Mouse (Mus musculus): ENCODE results near the gene Prkcb. TPM values are rescaled to one million over a fixed set of nuclear protein-coding genes. Genes with fewer than 3 reads are reported as not detected.

The Prkcb gene
- polyA plus RNA-seq, 1 experiment = 2.3 TPM

- H3K9ac ChIP-seq (ENCODE audit: low read depth, poor library complexity, severe bottlenecking) = no peak overlapping the region
- H3K27me3 ChIP-seq (ENCODE audit: control insufficient read depth, insufficient read depth, low read length, poor library complexity, severe bottlenecking) = no peaks in the 10 kb centered on the region
- H3K36me3 ChIP-seq (ENCODE audit: control insufficient read depth, insufficient read depth, low read length, poor library complexity, severe bottlenecking) = no peaks in the 10 kb centered on the region
- H3K4me3 ChIP-seq (ENCODE audit: low read depth, low read length) = no peak overlapping the region
- no peaks in the 10 kb centered on the region for H3K9me3 ChIP-seq (replicated peaks; ENCODE audit: control insufficient read depth, insufficient read depth, low read length, poor library complexity, severe bottlenecking)
- H3K27ac ChIP-seq (ENCODE audit: insufficient read depth, low read length) = no peak overlapping the region
- TF ChIP-seq EP300 (IDR thresholded peaks at IDR 0.05; ENCODE audit: insufficient read depth, low read depth, low read length) = no peak
- no peak for TF ChIP-seq POLR2A (IDR thresholded peaks at IDR 0.05; ENCODE audit: insufficient read depth, low read length)
- TF ChIP-seq CTCF (IDR thresholded peaks at IDR 0.05; ENCODE audit: low read depth, low read length) = peak; percentile 71
- no peaks in the 10 kb centered on the region for H3K4me1 ChIP-seq (ENCODE audit: control insufficient read depth, insufficient read depth, low read length)
Observed at GRCm38 (mm10) chr7:122494088-122494487, 205.5 kb downstream of the Prkcb start.

GRCm38 (mm10) chr7:122497516-122497915 is 209.0 kb downstream of the Prkcb start:
- no peak overlapping the region for H3K27ac ChIP-seq (ENCODE audit: insufficient read depth, low read length)
- H3K9ac ChIP-seq (ENCODE audit: low read depth, poor library complexity, severe bottlenecking) = no peak overlapping the region
- H3K4me1 ChIP-seq (ENCODE audit: control insufficient read depth, insufficient read depth, low read length) = no peaks in the 10 kb centered on the region
- no peaks in the 10 kb centered on the region for H3K9me3 ChIP-seq (replicated peaks; ENCODE audit: control insufficient read depth, insufficient read depth, low read length, poor library complexity, severe bottlenecking)
- no peak overlapping the region for H3K4me3 ChIP-seq (ENCODE audit: low read depth, low read length)
- no peaks in the 10 kb centered on the region for H3K36me3 ChIP-seq (ENCODE audit: control insufficient read depth, insufficient read depth, low read length, poor library complexity, severe bottlenecking)
- TF ChIP-seq CTCF (IDR thresholded peaks at IDR 0.05; ENCODE audit: low read depth, low read length) (no peak), EP300 (IDR thresholded peaks at IDR 0.05; ENCODE audit: insufficient read depth, low read depth, low read length) (no peak), POLR2A (IDR thresholded peaks at IDR 0.05; ENCODE audit: insufficient read depth, low read length) (no peak)
- no peaks in the 10 kb centered on the region for H3K27me3 ChIP-seq (ENCODE audit: control insufficient read depth, insufficient read depth, low read length, poor library complexity, severe bottlenecking)

- Histone ChIP-seq H3K4me3 (ENCODE audit: low read depth, low read length) (no peak overlapping the region), H3K27me3 (ENCODE audit: control insufficient read depth, insufficient read depth, low read length, poor library complexity, severe bottlenecking) (no peaks in the 10 kb centered on the region), H3K27ac (ENCODE audit: insufficient read depth, low read length) (no peak overlapping the region), H3K4me1 (ENCODE audit: control insufficient read depth, insufficient read depth, low read length) (no peaks in the 10 kb centered on the region), H3K36me3 (ENCODE audit: control insufficient read depth, insufficient read depth, low read length, poor library complexity, severe bottlenecking) (no peaks in the 10 kb centered on the region), H3K9ac (ENCODE audit: low read depth, poor library complexity, severe bottlenecking) (no peak overlapping the region), H3K9me3 (replicated peaks; ENCODE audit: control insufficient read depth, insufficient read depth, low read length, poor library complexity, severe bottlenecking) (no peaks in the 10 kb centered on the region)
- TF ChIP-seq EP300 (IDR thresholded peaks at IDR 0.05; ENCODE audit: insufficient read depth, low read depth, low read length) = no peak
Observed at GRCm38 (mm10) chr7:122498461-122498860, 209.9 kb downstream of the Prkcb start.

GRCm38 (mm10) chr7:122499743-122500597 is 211.4 kb downstream of the Prkcb start:
- H3K4me1 ChIP-seq (ENCODE audit: control insufficient read depth, insufficient read depth, low read length) = no peaks in the 10 kb centered on the region
- H3K4me3 ChIP-seq (ENCODE audit: low read depth, low read length) = no peak overlapping the region
- no peak overlapping the region for H3K27ac ChIP-seq (ENCODE audit: insufficient read depth, low read length)
- no peaks in the 10 kb centered on the region for H3K27me3 ChIP-seq (ENCODE audit: control insufficient read depth, insufficient read depth, low read length, poor library complexity, severe bottlenecking)
- no peak overlapping the region for H3K9ac ChIP-seq (ENCODE audit: low read depth, poor library complexity, severe bottlenecking)
- no peaks in the 10 kb centered on the region for H3K9me3 ChIP-seq (replicated peaks; ENCODE audit: control insufficient read depth, insufficient read depth, low read length, poor library complexity, severe bottlenecking)
- no peaks in the 10 kb centered on the region for H3K36me3 ChIP-seq (ENCODE audit: control insufficient read depth, insufficient read depth, low read length, poor library complexity, severe bottlenecking)
- TF ChIP-seq CTCF (IDR thresholded peaks at IDR 0.05; ENCODE audit: low read depth, low read length) (no peak), POLR2A (IDR thresholded peaks at IDR 0.05; ENCODE audit: insufficient read depth, low read length) (no peak), EP300 (IDR thresholded peaks at IDR 0.05; ENCODE audit: insufficient read depth, low read depth, low read length) (no peak)

GRCm38 (mm10) chr7:122506467-122506866 is 217.9 kb downstream of the Prkcb start:
- Histone ChIP-seq H3K4me1 (ENCODE audit: control insufficient read depth, insufficient read depth, low read length) (no peaks in the 10 kb centered on the region), H3K36me3 (ENCODE audit: control insufficient read depth, insufficient read depth, low read length, poor library complexity, severe bottlenecking) (no peaks in the 10 kb centered on the region), H3K9ac (ENCODE audit: low read depth, poor library complexity, severe bottlenecking) (no peak overlapping the region), H3K27me3 (ENCODE audit: control insufficient read depth, insufficient read depth, low read length, poor library complexity, severe bottlenecking) (no peaks in the 10 kb centered on the region), H3K27ac (ENCODE audit: insufficient read depth, low read length) (no peak overlapping the region), H3K9me3 (replicated peaks; ENCODE audit: control insufficient read depth, insufficient read depth, low read length, poor library complexity, severe bottlenecking) (no peaks in the 10 kb centered on the region), H3K4me3 (ENCODE audit: low read depth, low read length) (no peak overlapping the region)
- TF ChIP-seq POLR2A (IDR thresholded peaks at IDR 0.05; ENCODE audit: insufficient read depth, low read length) (no peak), CTCF (IDR thresholded peaks at IDR 0.05; ENCODE audit: low read depth, low read length) (no peak)

- Histone ChIP-seq H3K27me3 (ENCODE audit: control insufficient read depth, insufficient read depth, low read length, poor library complexity, severe bottlenecking) (no peaks in the 10 kb centered on the region), H3K27ac (ENCODE audit: insufficient read depth, low read length) (no peak overlapping the region), H3K4me1 (ENCODE audit: control insufficient read depth, insufficient read depth, low read length) (no peaks in the 10 kb centered on the region), H3K4me3 (ENCODE audit: low read depth, low read length) (no peak overlapping the region), H3K9ac (ENCODE audit: low read depth, poor library complexity, severe bottlenecking) (no peak overlapping the region), H3K36me3 (ENCODE audit: control insufficient read depth, insufficient read depth, low read length, poor library complexity, severe bottlenecking) (no peaks in the 10 kb centered on the region), H3K9me3 (replicated peaks; ENCODE audit: control insufficient read depth, insufficient read depth, low read length, poor library complexity, severe bottlenecking) (no peaks in the 10 kb centered on the region)
- TF ChIP-seq EP300 (IDR thresholded peaks at IDR 0.05; ENCODE audit: insufficient read depth, low read depth, low read length) (no peak), POLR2A (IDR thresholded peaks at IDR 0.05; ENCODE audit: insufficient read depth, low read length) (no peak), CTCF (IDR thresholded peaks at IDR 0.05; ENCODE audit: low read depth, low read length) (no peak)
Observed at GRCm38 (mm10) chr7:122509903-122510302, 221.4 kb downstream of the Prkcb start.
